Mouse (Mus musculus) liver, embryonic 13.5 days (tissue): ENCODE data around the gene Tpcn1. TPM values are rescaled to one million over a fixed set of nuclear protein-coding genes. Genes with fewer than 3 reads are reported as not detected.

Experiments
- ATAC-seq: fragments of 200-750 bp; cut with Nextera tagmentation; 2 replicates; pipeline ENCODE4 v1.8.0; 2017; ENCODE audit warnings: low read depth, mild to moderate bottlenecking, moderate number of reproducible peaks, moderate library complexity
- DNase-seq: peaks from one replicate; pipeline ENCODE4 v3.0.0; 2022
- H3K27ac ChIP-seq: fragments of 300-500 bp; sonication (generic); 2 replicates; pipeline ENCODE4 v1.5.1; 2015; ENCODE audit warnings: moderate library complexity, mild to moderate bottlenecking, inconsistent platforms
- H3K27me3 ChIP-seq: fragments of 300-500 bp; sonication (generic); 2 replicates; pipeline ENCODE4 v1.6.1; 2015; ENCODE audit warnings: mild to moderate bottlenecking, inconsistent platforms
- H3K36me3 ChIP-seq: fragments of 300-500 bp; sonication (generic); 2 replicates; pipeline ENCODE4 v1.6.1; 2015; ENCODE audit warnings: mild to moderate bottlenecking, inconsistent platforms
- H3K4me1 ChIP-seq: fragments of 300-500 bp; sonication (generic); replicated peaks from 2 replicates; pipeline ENCODE4 v1.6.1; 2015; ENCODE audit warnings: inconsistent platforms
- H3K4me2 ChIP-seq: fragments of 300-500 bp; sonication (generic); 2 replicates; pipeline ENCODE4 v1.6.1; 2015; ENCODE audit warnings: inconsistent platforms, mild to moderate bottlenecking, moderate library complexity
- H3K4me3 ChIP-seq: fragments of 300-500 bp; sonication (generic); replicated peaks from 2 replicates; pipeline ENCODE4 v1.5.1; 2015; ENCODE audit warnings: mild to moderate bottlenecking, inconsistent platforms
- H3K9ac ChIP-seq: fragments of 300-500 bp; sonication (generic); 2 replicates; pipeline ENCODE4 v1.6.1; 2015; ENCODE audit warnings: mild to moderate bottlenecking, inconsistent platforms
- H3K9me3 ChIP-seq: fragments of 300-500 bp; sonication (generic); replicated peaks from 2 replicates; pipeline ENCODE4 v1.6.1; 2016; ENCODE audit warnings: inconsistent platforms
- WGBS: fragments of 180-500 bp; shearing (Covaris S2); methylation state at CpG from one replicate; pipeline ENCODE4 v1.1.7; 2015; ENCODE audit not compliant: insufficient replicate concordance; 5-methylcytosine and 5-hydroxymethylcytosine counted together
- polyA plus RNA-seq: library from polyadenylated mRNA; unstranded; fragments of >200 nt; fragmentation: Nextera tagmentation; extraction: Ambion mirVana; gene quantifications from 2 replicates; pipeline ENCODE4 v1.2.1, GENCODE M21; 2015

Tpcn1 gene
- polyA plus RNA-seq, 1 experiment from 2014 or later, result 22.7 TPM

- no peak overlapping the region for H3K4me3 ChIP-seq
- H3K4me2 ChIP-seq, result no peak overlapping the region
- no peaks in the 10 kb centered on the region for H3K27me3 ChIP-seq
- H3K9me3 ChIP-seq, result no peaks in the 10 kb centered on the region
- H3K9ac ChIP-seq, result no peak overlapping the region
- DNase-seq (no peak), ATAC-seq (no peak)
- WGBS, result 57% methylated on average over 9 of the region's 9 CpGs
- peaks cover 8% of the 10 kb centered on the region; the same call in 1 of the 2 replicates for H3K36me3 ChIP-seq
- H3K27ac ChIP-seq, result peak overlapping the region; percentile 23
- peaks cover 42% of the 10 kb centered on the region for H3K4me1 ChIP-seq
Observed at GRCm38 (mm10) chr5:120517552-120517951, 70.9 kb downstream of the Tpcn1 start.

GRCm38 (mm10) chr5:120516221-120516984, 72.1 kb downstream of the Tpcn1 start:
- Histone ChIP-seq H3K4me1 (peaks cover 54% of the 10 kb centered on the region), H3K9me3 (no peaks in the 10 kb centered on the region), H3K27ac (peak overlapping the region; percentile 45), H3K27me3 (peaks cover 5% of the 10 kb centered on the region; the same call in 1 of the 2 replicates), H3K4me2 (no peak overlapping the region), H3K4me3 (no peak overlapping the region), H3K9ac (no peak overlapping the region), H3K36me3 (peaks cover 8% of the 10 kb centered on the region; the same call in 1 of the 2 replicates)
- DNase-seq (no peak), ATAC-seq (no peak)
- 59% methylated on average over 15 of the region's 15 CpGs for WGBS

GRCm38 (mm10) chr5:120515451-120515850, 73.0 kb downstream of the Tpcn1 start:
- Histone ChIP-seq H3K9ac (no peak overlapping the region), H3K36me3 (peaks cover 8% of the 10 kb centered on the region; the same call in 1 of the 2 replicates), H3K4me2 (no peak overlapping the region), H3K9me3 (no peaks in the 10 kb centered on the region), H3K4me1 (peaks cover 63% of the 10 kb centered on the region), H3K4me3 (no peak overlapping the region), H3K27ac (no peak overlapping the region), H3K27me3 (peaks cover 5% of the 10 kb centered on the region; the same call in 1 of the 2 replicates)
- 67% methylated on average over 7 of the region's 7 CpGs for WGBS
- ATAC-seq (no peak), DNase-seq (no peak)

- H3K9me3 ChIP-seq, result no peaks in the 10 kb centered on the region
- 62% methylated on average over 4 of the region's 4 CpGs for WGBS
- peaks cover 65% of the 10 kb centered on the region for H3K4me1 ChIP-seq
- DNase-seq (no peak), ATAC-seq (no peak)
- no peak overlapping the region for H3K9ac ChIP-seq
- H3K4me3 ChIP-seq, result no peak overlapping the region
- no peak overlapping the region for H3K27ac ChIP-seq
- H3K27me3 ChIP-seq, result peaks cover 5% of the 10 kb centered on the region; the same call in 1 of the 2 replicates
- H3K36me3 ChIP-seq, result peaks cover 3% of the 10 kb centered on the region; the same call in 1 of the 2 replicates
- H3K4me2 ChIP-seq, result no peak overlapping the region
Observed at GRCm38 (mm10) chr5:120514754-120515153, 73.7 kb downstream of the Tpcn1 start.

- ATAC-seq, result no peak
- Histone ChIP-seq H3K9ac (no peak overlapping the region), H3K4me3 (no peak overlapping the region), H3K9me3 (no peaks in the 10 kb centered on the region), H3K4me2 (no peak overlapping the region), H3K27me3 (peaks cover 5% of the 10 kb centered on the region; the same call in 1 of the 2 replicates), H3K27ac (no peak overlapping the region), H3K4me1 (peaks cover 65% of the 10 kb centered on the region), H3K36me3 (no peaks in the 10 kb centered on the region)
- 78% methylated on average over 9 of the region's 9 CpGs for WGBS
- no peak for DNase-seq
Observed at GRCm38 (mm10) chr5:120514031-120514677, 74.3 kb downstream of the Tpcn1 start.

- Histone ChIP-seq H3K4me2 (0 out of 2 replicates have a peak overlapping the region, but pooled peaks have one; percentile 3), H3K9ac (no peak overlapping the region), H3K9me3 (no peaks in the 10 kb centered on the region), H3K27ac (no peak overlapping the region), H3K27me3 (peaks cover 5% of the 10 kb centered on the region; the same call in 1 of the 2 replicates), H3K4me1 (peaks cover 65% of the 10 kb centered on the region), H3K4me3 (no peak overlapping the region), H3K36me3 (no peaks in the 10 kb centered on the region)
- no peak for DNase-seq
- 65% methylated on average over 15 of the region's 15 CpGs for WGBS
- no peak for ATAC-seq
Observed at GRCm38 (mm10) chr5:120512911-120513555, 75.4 kb downstream of the Tpcn1 start.

GRCm38 (mm10) chr5:120511643-120512220, 76.7 kb downstream of the Tpcn1 start:
- Histone ChIP-seq H3K27me3 (peaks cover 5% of the 10 kb centered on the region; the same call in 1 of the 2 replicates), H3K27ac (peak overlapping the region; percentile 0; the same call in 1 of the 2 replicates), H3K9me3 (no peaks in the 10 kb centered on the region), H3K9ac (peak overlapping the region; percentile 59), H3K36me3 (no peaks in the 10 kb centered on the region), H3K4me3 (peak overlapping the region; percentile 59), H3K4me1 (peaks cover 58% of the 10 kb centered on the region), H3K4me2 (peak overlapping the region; percentile 71)
- no peak for ATAC-seq
- WGBS, result 7% methylated on average over 14 of the region's 14 CpGs
- no peak for DNase-seq

GRCm38 (mm10) chr5:120510982-120511642, 77.4 kb downstream of the Tpcn1 start, which contains the start of gene Slc8b1:
Slc8b1 (plus strand) TSS chr5:120511168.
- Histone ChIP-seq H3K27ac (peak within 1 kb of the TSS; percentile 0; the same call in 1 of the 2 replicates), H3K9ac (peak within 1 kb of the TSS; percentile 59), H3K4me1 (peaks cover 52% of the 10 kb centered on the region), H3K36me3 (no peaks in the 10 kb centered on the region), H3K9me3 (no peaks in the 10 kb centered on the region), H3K27me3 (peaks cover 5% of the 10 kb centered on the region; the same call in 1 of the 2 replicates), H3K4me2 (peak within 1 kb of the TSS; percentile 71), H3K4me3 (peak within 1 kb of the TSS; percentile 59)
- ATAC-seq (peak; percentile 87), DNase-seq (peak; percentile 91)
- under 1% methylated on average over 36 of the region's 36 CpGs for WGBS

- Histone ChIP-seq H3K27ac (no peak overlapping the region), H3K9me3 (no peaks in the 10 kb centered on the region), H3K27me3 (peaks cover 5% of the 10 kb centered on the region; the same call in 1 of the 2 replicates), H3K4me3 (no peak overlapping the region), H3K9ac (no peak overlapping the region), H3K4me2 (no peak overlapping the region), H3K36me3 (no peaks in the 10 kb centered on the region), H3K4me1 (peaks cover 41% of the 10 kb centered on the region)
- WGBS, result 44% methylated on average over 4 of the region's 4 CpGs
- DNase-seq (no peak), ATAC-seq (no peak)
Observed at GRCm38 (mm10) chr5:120507311-120507710, 81.2 kb downstream of the Tpcn1 start.

- no peaks in the 10 kb centered on the region for H3K36me3 ChIP-seq
- ATAC-seq (no peak), DNase-seq (no peak)
- H3K4me3 ChIP-seq, result no peak overlapping the region
- H3K4me1 ChIP-seq, result peaks cover 41% of the 10 kb centered on the region
- no peak overlapping the region for H3K9ac ChIP-seq
- no peaks in the 10 kb centered on the region for H3K9me3 ChIP-seq
- H3K27ac ChIP-seq, result no peak overlapping the region
- H3K27me3 ChIP-seq, result no peaks in the 10 kb centered on the region
- no peak overlapping the region for H3K4me2 ChIP-seq
- 71% methylated on average over 9 of the region's 9 CpGs for WGBS
Observed at GRCm38 (mm10) chr5:120506490-120506889, 82.0 kb downstream of the Tpcn1 start.
